Mouse (Mus musculus) NIH3T3 (cell line): ENCODE data around the gene Cog5.
A peak's percentile ranks its signal among the peaks of the same experiment; 100 is the strongest.

Source experiments
- DNase-seq: peaks from one replicate; pipeline ENCODE4 v3.0.0-alpha.2; 2012; ENCODE audit warnings: low read depth

Gene Cog5

GRCm38 (mm10) chr12:31895095-31895734, 240.5 kb downstream of the Cog5 start:
- peak; percentile 9 for DNase-seq

- DNase-seq, result peak; percentile 59
Observed at GRCm38 (mm10) chr12:31895888-31896287, 241.2 kb downstream of the Cog5 start.

GRCm38 (mm10) chr12:31896295-31896694, 241.6 kb downstream of the Cog5 start:
- DNase-seq, result no peak

GRCm38 (mm10) chr12:31896986-31897385, 242.3 kb downstream of the Cog5 start:
- DNase-seq, result no peak

GRCm38 (mm10) chr12:31897456-31897855, 242.8 kb downstream of the Cog5 start:
- DNase-seq, result no peak

- DNase-seq, result no peak
Observed at GRCm38 (mm10) chr12:31900391-31900914, 245.8 kb downstream of the Cog5 start.

- DNase-seq, result no peak
Observed at GRCm38 (mm10) chr12:31905696-31906551, 251.3 kb downstream of the Cog5 start.

GRCm38 (mm10) chr12:31907436-31907835, 252.8 kb downstream of the Cog5 start:
- no peak for DNase-seq

GRCm38 (mm10) chr12:31912966-31913551, 258.4 kb downstream of the Cog5 start:
- no peak for DNase-seq

GRCm38 (mm10) chr12:31913614-31914013, 258.9 kb downstream of the Cog5 start:
- DNase-seq, result peak; percentile 86

- no peak for DNase-seq
Observed at GRCm38 (mm10) chr12:31916691-31917090, 262.0 kb downstream of the Cog5 start.

GRCm38 (mm10) chr12:31917245-31917644, 262.6 kb downstream of the Cog5 start:
- no peak for DNase-seq

- DNase-seq, result no peak
Observed at GRCm38 (mm10) chr12:31920464-31921405, 266.1 kb downstream of the Cog5 start.

- no peak for DNase-seq
Observed at GRCm38 (mm10) chr12:31924135-31924534, 269.5 kb downstream of the Cog5 start.

GRCm38 (mm10) chr12:31925343-31925742, 270.7 kb downstream of the Cog5 start:
- DNase-seq, result no peak

- peak; percentile 73 for DNase-seq
Observed at GRCm38 (mm10) chr12:31926661-31927061, 272.0 kb downstream of the Cog5 start.

- DNase-seq, result no peak
Observed at GRCm38 (mm10) chr12:31928498-31928897, 273.8 kb downstream of the Cog5 start.

GRCm38 (mm10) chr12:31931818-31932217, 277.1 kb downstream of the Cog5 start:
- peak; percentile 24 for DNase-seq

- DNase-seq, result peak; percentile 85
Observed at GRCm38 (mm10) chr12:31936657-31937300, 282.1 kb downstream of the Cog5 start.

- no peak for DNase-seq
Observed at GRCm38 (mm10) chr12:31937613-31938012, 282.9 kb downstream of the Cog5 start.

GRCm38 (mm10) chr12:31938391-31938997, 283.8 kb downstream of the Cog5 start:
- no peak for DNase-seq
